14 mouse cellular contexts compared by ENCODE assay signal in genomic region chr1:24074396-24074795, GRCm38 (mm10). TPM values are rescaled to one million over a fixed set of nuclear protein-coding genes. Genes with fewer than 3 reads are reported as not detected.
A peak's percentile ranks its signal among the peaks of the same experiment; 100 is the strongest.
DNase-seq lines count a peak whose midpoint lies in the region; ATAC-seq and TF ChIP-seq lines count a peak whose summit lies in the region.
"Had no signal": no experiment of that assay in that cellular context is flagged by ENCODE, and none has a peak within 500 bp of the region (broad histone marks: within the 10 kb centered on the region; RNA-seq: fewer than 3 reads in every experiment).

No protein-coding gene starts in this region.

- H3K4me2 ChIP-seq in kidney, postnatal 0 days (ENCODE audit: low read length) = no peak overlapping the region
- no peak overlapping the region for H3K4me2 ChIP-seq in forebrain, postnatal 0 days (ENCODE audit: low read depth)
- H3K4me2 ChIP-seq in kidney, embryonic 16.5 days (replicated peaks; ENCODE audit: low read depth, low read length) = no peak overlapping the region
- H3K4me2 ChIP-seq: heart, embryonic 15.5 days; liver, embryonic 13.5 days had no signal

- no peaks in the 10 kb centered on the region for H3K27me3 ChIP-seq in kidney, postnatal 0 days (ENCODE audit: insufficient read depth, low read length)
- no peaks in the 10 kb centered on the region for H3K27me3 ChIP-seq in forebrain, postnatal 0 days (ENCODE audit: insufficient read depth, low read length)
- no peaks in the 10 kb centered on the region for H3K27me3 ChIP-seq in kidney, embryonic 16.5 days (ENCODE audit: insufficient read depth, low read length)
- H3K27me3 ChIP-seq: CH12.LX; heart, embryonic 15.5 days; liver, embryonic 13.5 days had no signal

- no peaks in the 10 kb centered on the region for H3K9me3 ChIP-seq in kidney, postnatal 0 days (replicated peaks; ENCODE audit: low read length)
- H3K9me3 ChIP-seq in forebrain, postnatal 0 days (ENCODE audit: low read length) = no peaks in the 10 kb centered on the region
- no peaks in the 10 kb centered on the region for H3K9me3 ChIP-seq in kidney, embryonic 16.5 days (ENCODE audit: low read length)
- H3K9me3 ChIP-seq: heart, embryonic 15.5 days; liver, embryonic 13.5 days had no signal

- no peak overlapping the region for H3K27ac ChIP-seq in kidney, postnatal 0 days
- H3K27ac ChIP-seq in forebrain, postnatal 0 days (ENCODE audit: low read depth, low read length) = no peak overlapping the region
- no peak overlapping the region for H3K27ac ChIP-seq in kidney, embryonic 16.5 days (ENCODE audit: low read length)
- H3K27ac ChIP-seq: heart, embryonic 15.5 days; left cerebral cortex, adult 2 months; liver, embryonic 13.5 days had no signal

- no peak for ATAC-seq in kidney, postnatal 0 days (replicated peaks; ENCODE audit: low FRiP score, low read depth)
- ATAC-seq in forebrain, postnatal 0 days = peak; percentile 85
- no peak for ATAC-seq in kidney, embryonic 16.5 days (ENCODE audit: low FRiP score, low TSS enrichment)

- no peak for TF ChIP-seq CTCF in kidney, postnatal 0 days (IDR thresholded peaks at IDR 0.05; ENCODE audit: low read depth)
- TF ChIP-seq CTCF in forebrain, postnatal 0 days (IDR thresholded peaks at IDR 0.05; ENCODE audit: low read depth) = no peak

- no peak overlapping the region for H3K9ac ChIP-seq in kidney, postnatal 0 days (ENCODE audit: low read depth, low read length)
- H3K9ac ChIP-seq in forebrain, postnatal 0 days = no peak overlapping the region
- no peak overlapping the region for H3K9ac ChIP-seq in kidney, embryonic 16.5 days (replicated peaks; ENCODE audit: low read length)
- H3K9ac ChIP-seq: heart, embryonic 15.5 days; liver, embryonic 13.5 days had no signal

- 44% methylated on average over 2 of the region's 2 CpGs for WGBS in kidney, postnatal 0 days
- 9% methylated on average over 2 of the region's 2 CpGs for WGBS in forebrain, postnatal 0 days
- 50% methylated on average over 2 of the region's 2 CpGs for WGBS in kidney, embryonic 16.5 days

- no peaks in the 10 kb centered on the region for H3K36me3 ChIP-seq in kidney, postnatal 0 days (ENCODE audit: insufficient read depth, low read length)
- H3K36me3 ChIP-seq in forebrain, postnatal 0 days (ENCODE audit: insufficient read depth) = no peaks in the 10 kb centered on the region
- H3K36me3 ChIP-seq in kidney, embryonic 16.5 days (ENCODE audit: insufficient read depth, low read length) = 0 out of 2 replicates have a peak, but pooled peaks cover 7% of the 10 kb centered on the region
- H3K36me3 ChIP-seq: liver, embryonic 13.5 days had no signal

- H3K4me3 ChIP-seq in kidney, postnatal 0 days (replicated peaks; ENCODE audit: low read depth, low read length) = no peak overlapping the region
- no peak overlapping the region for H3K4me3 ChIP-seq in forebrain, postnatal 0 days (ENCODE audit: low read depth, low read length)
- H3K4me3 ChIP-seq in kidney, embryonic 16.5 days (ENCODE audit: low read length) = no peak overlapping the region
- H3K4me3 ChIP-seq: heart, embryonic 15.5 days; left cerebral cortex, adult 2 months; liver, embryonic 13.5 days had no signal

- H3K4me1 ChIP-seq in kidney, postnatal 0 days (replicated peaks; ENCODE audit: insufficient read depth, low read length) = no peaks in the 10 kb centered on the region
- H3K4me1 ChIP-seq in forebrain, postnatal 0 days (ENCODE audit: insufficient read depth) = no peaks in the 10 kb centered on the region
- no peaks in the 10 kb centered on the region for H3K4me1 ChIP-seq in kidney, embryonic 16.5 days (ENCODE audit: insufficient read depth, low read length)
- H3K4me1 ChIP-seq: heart, embryonic 15.5 days; liver, embryonic 13.5 days had no signal

- peak; percentile 19 for DNase-seq in kidney, postnatal 0 days (ENCODE audit: low spot score)
- DNase-seq in kidney, postnatal 14 days = no peak
- peak; percentile 23 for DNase-seq in right cerebral cortex, adult 18-20 months
- DNase-seq in right cerebral cortex, postnatal 4 days = no peak
- peak; percentile 54 for DNase-seq in forebrain, postnatal 0 days
- peak; percentile 23 for DNase-seq in retina, postnatal 7 days (ENCODE audit: low read depth, low spot score)
- DNase-seq in spleen, adult 12 weeks (ENCODE audit: low spot score) = no peak
- DNase-seq: gastrocnemius, postnatal 25 days; kidney, adult 11 months; liver, embryonic 13.5 days had no signal

RNA-seq across cellular contexts. Expression of gene Fam135a, which starts 25.7 kb away (rescaled TPM):
- polyA plus RNA-seq in kidney, postnatal 0 days (2015; fragmentation: Nextera tagmentation; extraction: Ambion mirVana) = 21.8 and 22.5 TPM in 2 replicates
- 32.1 and 45.4 TPM in 2 replicates for total RNA-seq in forebrain, postnatal 0 days (2014; rRNA removed)
- polyA plus RNA-seq in forebrain, postnatal 0 days (2015; fragmentation: Nextera tagmentation; extraction: Ambion mirVana) = 13.4 and 19.3 TPM in 2 replicates
- polyA plus RNA-seq in kidney, embryonic 16.5 days (2015; fragmentation: Nextera tagmentation; extraction: Ambion mirVana) = 26.0 and 31.3 TPM in 2 replicates

Comparison
In these comparisons a context has a peak if more than half of its experiments do, and no peak if none do; other contexts are left out.
1. DNase-seq: peak in kidney, postnatal 0 days (single experiment), right cerebral cortex, adult 18-20 months (single experiment), forebrain, postnatal 0 days (single experiment) and retina, postnatal 7 days (single experiment); none in kidney, postnatal 14 days (single experiment), right cerebral cortex, postnatal 4 days (single experiment) and spleen, adult 12 weeks (single experiment).